Mouse (Mus musculus) spleen, postnatal 4 days (tissue): Measurements from ENCODE around the gene Ttc13.

Source experiments
- DNase-seq, 2 experiments: peaks; one replicate each; pipeline ENCODE4 v3.0.0; 2022; ENCODE audit warnings: low spot score in 2 of 2

Gene Ttc13

DNA sequence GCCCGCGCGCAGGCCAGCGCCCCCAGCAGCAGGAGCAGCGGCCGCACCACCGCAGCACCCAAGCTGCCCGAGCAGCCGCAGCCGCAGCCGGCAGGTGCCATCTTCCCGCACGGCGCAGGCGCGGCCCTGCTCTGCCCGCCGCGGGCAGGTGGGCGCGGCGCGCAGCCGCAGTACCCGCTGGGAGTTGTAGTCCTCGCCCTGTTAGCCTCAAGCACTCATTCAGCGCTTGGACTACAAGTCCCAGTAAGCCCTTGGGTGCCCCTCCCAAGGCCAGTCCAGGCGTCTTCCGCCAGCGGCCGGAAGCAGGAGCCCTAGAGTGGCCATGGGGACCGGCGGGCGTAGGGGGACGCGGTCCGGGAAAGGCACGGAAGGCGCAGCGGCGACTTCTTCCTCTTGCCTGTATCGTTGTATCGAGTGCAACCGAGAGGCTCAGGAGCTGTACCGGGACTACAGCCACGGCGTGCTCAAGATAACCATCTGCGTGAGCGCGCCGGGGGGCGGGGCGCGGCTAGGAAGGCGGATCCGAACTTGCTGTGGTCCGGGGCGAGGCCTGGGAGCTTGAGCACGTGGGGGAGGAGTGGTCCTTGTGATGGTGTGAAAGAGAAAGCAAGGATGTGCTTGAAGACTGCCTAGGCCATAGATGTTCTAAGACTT is at the start of gene Ttc13, which contains the start of gene Arv1:
Gene Ttc13 (minus strand): TSS at position 122 of the 654 bp plus-strand sequence.
Gene Arv1 (plus strand): TSS at position 278 of the 654 bp plus-strand sequence.
- DNase-seq, result peak; percentile 94 to 96

DNA sequence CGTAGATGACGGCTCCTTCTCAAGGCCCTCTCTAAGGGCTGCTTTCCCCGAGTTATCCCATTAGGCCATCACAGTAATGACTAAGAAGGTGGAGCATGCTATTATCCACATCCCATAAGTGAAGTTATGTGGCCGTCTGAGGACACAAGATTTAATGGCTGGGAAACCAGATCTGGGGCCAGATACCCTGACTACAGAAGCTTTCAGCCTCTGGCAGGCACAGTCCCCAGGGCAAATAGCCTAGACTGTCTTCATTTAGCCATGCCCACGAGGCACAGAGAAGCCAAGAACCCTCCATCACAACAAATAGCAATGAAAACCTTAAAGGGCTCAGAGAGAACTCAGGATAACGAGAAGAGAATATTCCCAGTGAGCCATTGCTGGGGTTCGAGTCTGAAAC is 41.3 kb upstream of the Ttc13 start:
- no peak for DNase-seq

DNA sequence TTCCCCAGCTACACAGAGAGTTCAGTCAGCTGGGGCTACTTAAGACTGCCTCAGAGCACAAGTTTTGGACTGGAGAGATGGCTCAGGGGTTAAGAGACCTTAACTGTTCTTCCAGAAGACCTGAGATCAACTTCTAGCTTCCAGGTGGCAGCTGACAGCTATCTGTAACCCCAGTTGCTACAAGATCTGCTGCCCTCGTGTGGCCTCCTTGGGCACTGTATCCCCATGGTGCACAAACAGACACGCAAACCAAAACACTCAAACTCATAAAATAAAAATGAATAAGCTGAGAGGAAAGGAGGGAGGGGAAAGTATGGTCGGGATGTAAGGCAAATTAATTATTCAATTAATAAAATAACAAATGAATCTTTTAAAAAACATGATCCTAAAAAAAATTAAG is 36.8 kb upstream of the Ttc13 start:
- DNase-seq, result peak; percentile 54 to 75

DNA sequence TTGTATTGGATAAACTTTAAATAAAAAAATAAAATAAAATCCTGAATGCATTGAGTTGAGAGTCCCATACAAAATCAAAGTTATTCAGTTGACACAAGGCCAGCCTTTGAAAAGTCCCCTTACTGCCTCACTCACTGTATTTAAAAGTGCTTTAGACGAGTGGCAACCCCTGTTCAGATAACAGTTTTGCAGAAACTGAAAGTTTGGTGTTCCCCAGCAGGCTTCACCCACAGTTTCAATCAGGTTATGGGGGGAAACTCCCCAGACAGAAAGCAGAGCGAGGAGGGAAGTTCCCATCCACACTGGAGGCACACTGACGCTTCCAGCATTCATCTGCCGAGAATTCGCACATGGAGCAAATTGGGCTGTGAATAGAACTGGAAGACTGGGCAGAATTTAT is 34.8 kb upstream of the Ttc13 start:
- DNase-seq, result no peak

DNA sequence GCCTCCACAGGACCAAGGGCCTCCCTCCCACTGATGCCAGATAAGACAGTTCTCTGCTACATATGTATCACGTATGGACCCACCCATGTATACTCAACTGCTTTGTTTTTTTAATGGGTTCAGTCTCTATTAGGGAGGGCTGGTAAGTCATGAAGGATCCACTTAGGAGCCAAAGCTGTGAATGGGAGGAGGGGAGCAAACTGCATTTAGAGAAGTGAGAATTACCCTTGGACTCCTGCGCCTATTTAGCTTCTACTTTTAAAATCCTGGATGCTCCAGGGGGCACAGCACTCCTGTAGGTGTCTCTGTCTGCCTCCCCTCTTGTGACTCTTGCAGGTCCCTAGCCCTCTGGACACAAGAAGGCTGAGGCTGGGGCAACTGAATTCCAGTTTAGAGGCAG is 34.4 kb upstream of the Ttc13 start:
- no peak for DNase-seq

DNA sequence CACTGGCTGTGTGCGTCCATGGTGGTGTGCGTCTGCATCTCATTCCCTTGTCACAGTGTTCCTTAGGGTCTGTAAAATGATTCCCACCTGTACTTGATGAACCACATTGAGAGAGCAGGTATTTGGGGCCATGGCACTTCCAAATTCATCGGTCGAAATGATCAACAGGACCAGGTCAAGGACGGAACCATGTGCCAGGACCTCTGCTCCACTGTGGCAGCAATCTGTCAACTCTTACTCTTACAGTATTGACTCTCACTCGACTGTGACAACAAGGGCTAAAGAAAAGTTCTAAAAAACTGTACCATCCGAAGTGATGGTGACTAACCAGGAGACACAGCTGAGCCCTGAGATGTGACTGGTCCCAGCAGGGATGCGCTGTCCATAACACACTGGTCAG is 33.7 kb upstream of the Ttc13 start:
- no peak for DNase-seq

DNA sequence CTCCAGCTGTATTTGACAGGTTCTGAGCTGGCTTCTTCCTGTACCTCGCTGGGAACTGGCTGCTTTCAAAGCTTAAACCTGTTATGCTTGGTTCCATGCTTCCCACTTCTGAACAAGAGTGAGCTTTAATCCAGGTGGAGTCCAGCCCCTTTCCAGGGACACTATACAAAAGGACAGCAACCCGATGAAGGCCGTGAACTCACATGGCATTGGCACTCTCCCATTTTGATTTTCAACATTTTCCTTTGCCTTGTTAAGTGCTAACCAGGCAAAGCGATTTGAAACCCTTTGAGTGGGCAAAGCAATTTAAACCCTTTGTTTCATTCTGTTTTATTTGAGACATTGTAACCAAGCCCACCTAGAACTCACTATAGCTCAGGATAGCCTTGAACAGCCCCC is 33.0 kb upstream of the Ttc13 start:
- no peak for DNase-seq

DNA sequence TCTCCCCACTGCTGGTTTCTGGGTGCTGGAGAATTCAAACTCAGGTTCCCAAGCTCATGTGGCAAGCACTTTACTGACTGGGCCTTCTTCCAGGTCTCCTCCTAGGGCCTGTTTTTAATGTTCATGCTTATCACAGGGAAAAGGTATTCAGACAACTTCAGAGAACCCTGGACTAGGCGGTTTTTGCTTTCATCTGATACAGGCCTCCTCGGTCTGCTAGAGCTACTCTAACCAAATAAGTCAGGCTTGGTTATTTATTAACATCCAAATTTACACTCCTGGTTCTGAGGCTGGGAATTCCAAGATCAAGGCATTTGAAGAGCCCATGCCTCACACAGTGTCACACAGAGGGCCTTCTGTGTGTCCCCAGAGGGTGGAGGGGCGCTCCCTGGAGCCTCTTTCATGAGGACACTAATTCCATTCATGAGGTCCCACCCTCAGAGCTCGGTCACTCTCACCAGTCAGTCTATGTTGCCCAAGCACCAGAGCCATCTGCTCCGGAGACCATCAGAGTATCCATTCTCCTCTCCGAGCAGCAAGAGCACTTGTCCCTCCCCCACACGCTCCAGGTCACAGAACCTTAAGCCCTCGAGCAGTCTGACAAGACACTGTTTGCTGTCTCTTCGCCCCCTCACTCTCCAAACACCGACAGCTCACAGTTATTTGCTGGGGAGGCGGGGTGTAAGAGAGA is 32.5 kb upstream of the Ttc13 start:
- no peak for DNase-seq

DNA sequence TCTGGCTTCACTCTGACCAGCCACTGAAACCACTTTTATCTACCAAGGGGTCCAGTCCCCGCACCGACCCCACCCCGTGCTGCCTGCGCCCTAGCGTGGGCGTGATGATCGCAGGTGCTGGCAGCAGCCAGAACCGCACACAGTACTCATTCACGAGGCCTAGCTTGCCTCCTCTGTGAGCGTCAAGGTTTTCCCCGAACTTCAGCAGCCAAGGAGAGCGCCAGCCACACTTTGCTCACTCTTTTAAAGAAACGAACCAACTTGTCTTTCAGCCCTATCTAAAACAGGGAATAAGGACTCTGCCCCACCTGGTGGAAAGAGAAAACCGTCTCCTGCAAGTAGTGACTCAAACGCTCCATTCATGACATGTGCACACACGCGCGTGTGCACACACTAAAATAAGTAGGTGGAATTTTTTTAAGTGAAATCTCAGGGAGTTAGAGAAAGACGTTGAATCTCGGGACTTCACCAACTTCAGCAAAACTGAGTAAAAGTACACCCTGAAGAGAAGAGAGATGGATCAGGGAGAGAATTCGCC is 30.6 kb upstream of the Ttc13 start:
- no peak for DNase-seq

DNA sequence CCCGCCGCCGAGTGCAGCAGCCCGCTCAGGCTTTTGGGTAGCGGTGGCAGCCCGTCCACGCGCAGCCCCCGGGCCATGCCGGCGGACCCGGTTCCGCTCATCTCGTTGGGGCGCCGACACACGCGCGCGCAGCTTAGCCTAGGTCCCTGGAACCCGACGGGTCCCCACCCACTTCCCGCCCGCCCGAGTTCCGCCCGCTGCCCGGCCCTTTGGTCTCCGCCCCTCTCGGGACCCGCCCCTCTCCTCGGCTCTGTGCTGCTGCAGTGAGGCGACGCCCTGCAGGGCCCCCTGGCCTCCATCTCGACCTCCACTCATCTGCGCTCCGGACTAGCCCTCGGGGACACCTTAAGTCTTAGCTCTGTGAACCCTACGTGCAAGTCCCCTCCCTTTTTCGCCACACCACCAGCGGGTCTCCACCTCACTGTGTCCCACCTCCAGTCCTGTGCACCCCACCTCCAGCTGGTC is 30.0 kb upstream of the Ttc13 start, which contains the start of gene Fam89a:
Gene Fam89a (minus strand): TSS at position 124 of the 465 bp plus-strand sequence.
- DNase-seq, result peak; percentile 63 to 82

DNA sequence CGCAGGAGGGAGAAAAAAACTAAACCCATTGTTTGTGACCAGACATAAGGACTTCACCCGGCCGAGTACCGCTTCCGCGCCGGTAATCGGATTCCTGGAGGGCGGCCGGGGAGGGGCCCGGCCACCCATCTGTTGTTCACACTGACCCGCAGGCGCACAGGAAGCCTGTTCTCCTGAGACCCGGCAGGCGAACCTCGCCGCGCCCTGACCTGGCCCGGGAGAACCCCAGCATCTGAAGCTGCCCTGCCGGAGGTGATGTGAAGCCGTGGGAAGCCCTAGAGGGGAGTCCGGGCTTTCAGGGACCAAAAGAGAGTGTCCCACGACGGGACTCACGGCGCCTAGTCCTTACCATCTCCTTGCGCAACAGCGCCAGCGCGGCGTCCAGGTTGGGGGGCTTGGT is 29.4 kb upstream of the Ttc13 start:
- no peak for DNase-seq

DNA sequence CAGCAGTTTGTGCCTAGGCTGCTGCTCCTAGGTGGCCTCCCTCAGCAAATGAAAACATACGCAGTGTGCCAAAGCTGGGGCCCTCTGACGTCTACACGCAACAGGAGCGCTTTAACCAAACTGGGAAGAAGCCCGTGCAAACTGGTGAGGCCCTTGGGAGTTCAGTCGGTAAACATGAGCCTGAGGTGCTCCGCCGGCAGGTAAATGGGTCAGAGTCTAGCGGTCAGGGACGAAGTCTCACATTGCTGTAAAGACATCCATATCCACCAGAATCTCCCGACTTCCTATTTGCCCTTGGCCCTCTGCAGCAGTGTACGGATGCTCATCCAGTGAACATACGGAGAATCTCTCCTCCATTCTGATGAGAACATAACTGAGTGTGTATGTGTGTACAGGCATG is 24.9 kb upstream of the Ttc13 start:
- DNase-seq, result no peak

DNA sequence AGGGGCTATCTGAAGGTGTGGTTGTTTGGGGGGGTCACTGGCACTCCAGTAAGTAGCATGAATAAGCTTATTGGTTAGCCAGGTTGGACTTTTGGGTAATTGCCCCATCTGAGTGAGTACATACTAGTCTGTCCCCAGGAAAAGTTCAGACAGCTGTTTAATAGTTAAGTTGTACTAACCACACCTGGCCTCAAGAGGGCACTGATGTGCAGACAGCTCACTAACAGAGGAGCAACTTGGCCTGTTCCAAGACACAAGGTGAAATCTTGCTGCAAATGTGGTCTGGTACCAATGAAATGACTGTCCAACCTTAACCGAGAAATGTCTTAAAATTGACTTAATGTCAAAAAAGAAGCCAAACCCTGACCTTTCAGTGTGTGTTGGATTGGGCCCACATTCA is 17.5 kb upstream of the Ttc13 start:
- DNase-seq, result no peak

DNA sequence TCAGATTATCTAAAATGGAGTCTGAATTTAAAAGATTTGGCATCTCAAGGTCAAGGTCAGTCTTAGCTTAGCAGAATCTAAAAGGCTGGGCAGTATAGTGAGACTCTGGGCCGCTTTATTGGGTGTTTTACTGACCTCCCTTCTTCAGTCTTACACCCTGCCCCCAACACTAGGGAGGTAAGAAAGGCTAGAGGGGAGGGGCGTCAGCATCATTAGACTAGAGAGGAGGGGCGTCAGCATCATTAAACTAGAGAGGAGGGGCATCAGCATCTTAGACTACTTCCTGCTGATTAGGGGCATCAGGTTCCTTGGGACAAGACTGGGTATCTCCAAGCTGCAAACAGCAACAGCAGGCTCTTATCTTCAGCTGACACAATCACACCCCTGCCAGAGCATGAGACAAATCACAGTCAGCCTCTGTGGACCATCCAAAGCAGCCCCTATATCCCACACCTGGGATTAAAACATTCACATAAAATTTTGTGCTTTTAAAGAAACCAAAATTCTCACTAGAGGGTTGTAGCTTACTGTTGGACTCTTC is 13.7 kb upstream of the Ttc13 start:
- DNase-seq, result no peak

DNA sequence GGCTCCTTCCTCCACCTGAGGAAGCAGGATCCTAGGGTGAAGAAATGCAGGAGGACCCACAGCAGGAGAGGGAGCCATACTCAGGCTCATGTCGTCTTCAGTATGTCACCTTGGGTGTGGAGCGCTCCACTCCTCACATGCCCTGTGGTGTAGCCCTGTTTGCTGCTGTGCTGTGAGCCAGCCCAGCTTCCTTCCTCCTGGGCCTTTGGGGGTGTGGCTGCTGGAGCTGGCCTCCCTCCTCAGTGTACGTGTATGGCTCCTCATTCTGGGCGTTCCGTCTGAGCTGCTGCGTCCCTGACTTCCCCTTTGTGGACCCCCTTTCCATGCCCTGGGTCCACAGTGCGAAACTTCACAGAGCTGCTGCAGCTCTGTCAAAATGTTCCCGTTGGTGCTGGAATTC is 11.0 kb upstream of the Ttc13 start:
- DNase-seq, result no peak

DNA sequence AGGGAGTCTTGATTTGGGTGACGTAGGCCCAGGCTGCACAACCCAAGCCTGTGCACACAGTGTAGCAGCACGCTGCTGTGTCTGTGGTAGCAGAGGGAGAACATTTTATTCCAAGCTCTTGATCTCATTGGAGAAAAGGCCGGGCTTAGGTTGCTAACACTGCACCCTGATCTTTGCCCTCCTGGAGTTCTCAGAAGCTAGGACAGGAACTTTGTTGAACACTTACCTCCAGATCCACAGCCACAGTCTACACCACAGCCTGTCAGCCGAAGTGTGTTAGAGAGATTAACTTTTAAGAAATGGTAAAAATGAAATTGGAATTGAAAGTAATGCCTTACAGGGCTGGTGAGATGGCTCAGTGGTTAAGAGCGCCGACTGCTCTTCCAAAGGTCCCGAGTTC is 2.5 kb upstream of the Ttc13 start:
- DNase-seq, result no peak

DNA sequence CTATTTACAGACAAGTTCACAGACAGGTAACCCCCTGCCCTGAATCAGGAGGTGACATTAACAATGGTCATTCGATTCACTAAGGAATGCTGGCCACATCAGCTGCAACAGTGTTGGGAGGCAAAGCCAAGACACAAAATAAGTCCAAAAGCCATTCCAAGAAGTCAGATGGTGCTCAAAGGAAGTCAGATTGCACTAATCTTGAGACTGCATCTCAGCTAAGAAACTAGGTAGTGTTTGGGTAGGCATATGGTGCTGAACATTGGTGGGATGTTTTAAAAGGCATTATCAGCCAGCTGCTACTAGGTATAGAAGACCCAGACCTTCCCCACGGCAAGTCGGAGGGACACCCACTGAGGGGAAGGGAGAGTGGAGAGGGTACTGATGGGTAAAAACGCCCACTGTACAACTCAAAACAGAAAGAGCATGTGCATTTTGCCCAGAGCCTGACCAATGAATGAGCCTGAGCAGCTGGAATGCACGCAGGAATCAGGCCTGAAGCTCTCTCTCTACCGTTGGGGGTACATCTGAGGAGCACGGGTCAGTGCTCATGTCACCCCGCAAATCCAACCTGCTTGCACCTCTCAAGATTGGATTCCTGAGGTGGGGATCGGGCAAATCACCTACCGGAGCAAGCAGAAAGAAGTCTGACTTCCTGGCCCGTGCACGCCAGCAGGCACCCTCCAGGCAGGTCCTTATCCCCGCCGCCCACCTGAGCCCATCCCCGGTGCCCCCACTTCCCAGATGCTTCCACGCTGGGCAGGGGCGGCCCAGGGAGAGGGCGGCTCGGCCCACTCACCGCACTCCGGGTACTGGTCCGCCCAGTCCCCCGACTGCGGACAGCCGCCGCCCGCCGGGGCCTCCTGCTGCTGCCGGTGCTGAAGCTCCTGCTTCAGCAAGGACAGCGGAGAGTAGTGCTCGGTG is 583 bp downstream of the Ttc13 start:
- no peak for DNase-seq

DNA sequence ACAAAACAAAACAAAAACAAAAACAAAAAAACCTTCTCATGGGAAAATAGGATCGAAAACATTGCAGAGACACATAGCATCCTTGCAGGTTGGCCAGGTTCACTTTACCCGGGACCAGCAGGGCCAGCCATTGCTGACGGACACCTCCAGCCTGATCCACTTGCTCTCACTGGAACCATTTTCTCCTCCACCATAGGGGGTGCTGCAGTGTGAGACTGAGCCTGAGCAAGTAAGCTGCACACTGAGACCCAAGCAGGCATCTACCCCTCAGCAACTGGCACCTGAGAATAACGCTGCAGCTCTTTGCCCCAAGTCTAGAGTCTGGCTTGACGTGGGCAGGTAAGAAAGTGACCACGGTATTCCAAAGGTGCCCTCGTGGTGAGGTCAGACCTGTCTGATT is 1.6 kb downstream of the Ttc13 start:
- DNase-seq, result no peak

DNA sequence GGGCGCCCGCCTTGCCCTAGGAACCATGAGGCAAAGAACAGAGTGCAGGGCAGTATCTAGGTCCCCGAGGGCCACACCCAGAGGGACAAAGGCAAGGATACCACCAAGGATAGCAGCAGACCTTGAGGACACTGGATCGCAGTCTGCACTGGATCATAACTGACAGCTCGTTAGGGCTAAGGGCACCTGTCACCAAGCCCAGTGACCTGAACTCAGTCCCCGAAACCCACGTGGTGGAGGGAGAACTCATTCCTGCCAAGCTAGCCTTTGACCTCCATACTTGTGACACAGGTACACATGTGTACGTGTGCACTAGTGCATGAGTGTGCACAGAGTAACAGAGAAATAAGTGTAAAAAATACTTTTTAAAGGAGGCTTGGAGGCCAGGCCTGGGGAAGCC is 6.0 kb downstream of the Ttc13 start:
- no peak for DNase-seq

DNA sequence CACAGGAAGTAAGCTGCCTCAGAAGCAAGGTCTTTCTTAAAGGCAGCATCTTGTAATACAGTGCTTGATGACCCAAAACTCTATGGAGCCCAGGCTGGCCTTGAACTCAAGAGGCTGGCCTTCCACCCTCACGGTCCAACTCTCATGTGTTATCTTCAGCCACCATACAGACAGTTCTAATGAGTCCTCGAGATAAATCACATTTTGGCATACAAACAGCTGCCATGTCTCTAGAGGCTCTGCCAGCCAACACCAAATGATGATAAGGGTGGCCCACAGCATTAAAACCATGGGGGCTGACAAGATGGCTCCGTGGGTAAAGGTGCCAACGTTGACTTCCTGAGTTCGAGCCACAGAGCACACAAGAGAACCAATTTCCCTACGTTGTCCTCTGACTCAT is 8.6 kb downstream of the Ttc13 start:
- DNase-seq, result no peak

DNA sequence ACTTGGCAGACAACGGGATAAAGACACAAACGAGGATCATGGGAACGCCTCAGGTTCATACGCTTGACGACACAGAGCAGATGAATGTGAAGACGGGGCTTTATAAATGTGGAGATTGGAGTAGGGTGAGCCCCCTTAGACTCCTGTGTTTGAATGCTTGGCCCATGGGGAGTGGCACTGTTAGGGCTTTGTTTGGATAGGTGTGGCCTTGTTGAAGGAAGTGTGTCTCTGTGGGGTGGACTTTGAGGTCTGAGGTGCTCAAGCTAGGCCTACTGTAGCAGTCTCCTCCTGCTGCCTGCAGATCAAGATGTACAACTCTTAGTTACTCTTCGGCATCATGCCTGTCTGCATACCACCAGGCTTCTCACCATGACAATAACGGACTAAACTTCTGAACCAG is 16.0 kb downstream of the Ttc13 start:
- no peak for DNase-seq

DNA sequence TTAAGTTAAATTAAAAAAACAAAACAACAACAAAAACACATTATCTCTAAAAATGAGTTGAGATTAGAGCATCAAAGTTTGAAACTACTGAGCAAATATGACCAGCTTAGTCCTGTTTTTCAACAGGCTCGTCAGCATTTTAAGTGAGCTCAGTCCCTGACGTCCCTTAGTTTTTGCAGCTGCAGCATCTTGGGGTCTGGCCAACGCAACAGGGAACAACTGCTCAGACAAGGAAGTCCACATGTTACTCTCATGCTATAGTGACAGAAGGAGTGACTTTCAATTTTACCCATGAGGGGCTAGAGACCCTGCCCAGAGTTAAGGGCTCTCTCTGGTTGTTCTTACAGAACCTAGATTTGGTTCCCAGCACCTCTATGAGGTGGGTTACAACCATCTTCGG is 17.4 kb downstream of the Ttc13 start:
- no peak for DNase-seq
